Mouse (Mus musculus): ENCODE data around the gene Pus10. TPM values are rescaled to one million over a fixed set of nuclear protein-coding genes. Genes with fewer than 3 reads are reported as not detected.

Gene Pus10
- polyA plus RNA-seq, 1 experiment from 2014 or later, result 19.6 TPM

DNA sequence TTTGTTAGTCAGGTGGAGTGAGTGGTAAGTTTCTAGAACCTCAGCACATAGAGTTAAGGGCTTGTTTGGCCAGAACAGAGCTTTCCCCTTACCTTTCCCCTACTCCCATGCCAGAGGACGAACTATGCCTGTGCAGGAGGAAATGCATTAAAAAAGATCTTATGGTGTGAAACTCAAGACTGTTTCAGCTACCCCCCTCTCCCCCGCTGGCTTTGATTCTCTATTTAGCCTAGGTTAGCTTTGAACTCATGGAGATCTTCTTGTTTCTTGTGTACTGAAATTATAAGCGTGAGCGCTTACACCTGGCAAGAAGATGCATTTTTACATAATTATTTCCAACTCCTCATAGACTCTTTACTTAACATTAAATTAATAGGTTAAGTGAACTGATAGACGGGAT, 1.1 kb downstream of the Pus10 start:
- no peak for DNase-seq (ENCODE audit: low spot score)

DNA sequence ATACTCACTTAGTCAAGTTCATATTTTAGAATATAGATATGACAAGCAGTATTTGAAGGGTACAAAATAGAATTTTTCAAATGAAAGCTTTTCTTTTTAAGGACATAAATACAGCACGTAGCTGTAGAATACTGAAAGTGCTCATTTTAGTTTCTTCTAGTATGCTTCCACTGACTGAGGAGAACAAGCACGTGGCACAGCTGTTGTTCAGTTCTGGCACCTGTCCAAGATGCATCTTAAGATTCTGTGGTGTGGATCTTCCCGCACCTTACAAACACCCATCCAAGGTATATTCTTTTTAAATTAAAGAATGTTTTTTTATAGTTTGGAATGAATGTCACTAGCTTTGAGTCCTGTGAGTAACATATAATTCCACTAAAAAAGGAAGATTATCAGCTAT, 1.7 kb downstream of the Pus10 start:
- H3K36me3 ChIP-seq, result peaks cover 4% of the 10 kb centered on the region
- DNase-seq (ENCODE audit: low spot score), result no peak
- H3K27ac ChIP-seq, result no peak overlapping the region
- H3K27me3 ChIP-seq (ENCODE audit: insufficient read depth, poor library complexity, severe bottlenecking), result no peaks in the 10 kb centered on the region
- 66% methylated on average over 3 of the region's 3 CpGs for WGBS
- peak overlapping the region; percentile 94 for H3K4me3 ChIP-seq
- H3K4me1 ChIP-seq, result peaks cover 4% of the 10 kb centered on the region; the same call in 1 of the 2 replicates
- H3K9me3 ChIP-seq, result no peaks in the 10 kb centered on the region

More for the DNA sequence above, 1.1 kb downstream of the Pus10 start:
- H3K9me3 ChIP-seq, result no peaks in the 10 kb centered on the region
- 8% methylated on average over 5 of the region's 5 CpGs for WGBS
- H3K36me3 ChIP-seq, result peaks cover 4% of the 10 kb centered on the region
- H3K27ac ChIP-seq, result peak overlapping the region; percentile 96
- H3K4me3 ChIP-seq, result peak overlapping the region; percentile 94
- no peaks in the 10 kb centered on the region for H3K27me3 ChIP-seq (ENCODE audit: insufficient read depth, poor library complexity, severe bottlenecking)
- peaks cover 4% of the 10 kb centered on the region; the same call in 1 of the 2 replicates for H3K4me1 ChIP-seq

DNA sequence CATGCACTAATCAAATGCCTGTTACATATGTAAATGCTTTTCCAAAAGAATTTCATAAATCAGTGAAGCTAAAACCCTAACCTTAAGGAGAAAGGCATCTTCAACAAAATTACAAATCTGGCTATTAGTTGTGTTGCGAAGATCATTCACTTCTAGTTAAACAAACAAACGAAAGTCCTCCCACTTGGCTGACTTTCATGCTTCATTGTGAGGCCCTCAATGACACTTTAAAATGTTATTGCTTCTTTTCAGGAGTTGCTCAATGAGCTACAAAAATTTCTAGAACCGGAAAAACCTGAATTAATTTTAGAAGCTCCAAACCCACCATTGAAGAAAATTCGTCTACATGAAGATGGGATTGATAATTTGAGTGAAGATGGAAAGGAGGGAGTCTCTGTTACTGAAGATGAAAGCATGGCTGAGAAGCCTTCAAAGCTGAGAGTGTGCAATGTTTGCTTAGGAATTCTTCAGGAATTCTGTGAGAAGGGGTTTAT, 6.8 kb downstream of the Pus10 start:
- no peaks in the 10 kb centered on the region for H3K4me1 ChIP-seq
- WGBS, result 88% methylated on average over 4 of the region's 4 CpGs
- peaks cover 49% of the 10 kb centered on the region for H3K36me3 ChIP-seq
- DNase-seq (ENCODE audit: low spot score), result no peak
- H3K27me3 ChIP-seq (ENCODE audit: insufficient read depth, poor library complexity, severe bottlenecking), result no peaks in the 10 kb centered on the region
- H3K27ac ChIP-seq, result no peak overlapping the region
- H3K9me3 ChIP-seq, result no peaks in the 10 kb centered on the region
- H3K4me3 ChIP-seq, result no peak overlapping the region

DNA sequence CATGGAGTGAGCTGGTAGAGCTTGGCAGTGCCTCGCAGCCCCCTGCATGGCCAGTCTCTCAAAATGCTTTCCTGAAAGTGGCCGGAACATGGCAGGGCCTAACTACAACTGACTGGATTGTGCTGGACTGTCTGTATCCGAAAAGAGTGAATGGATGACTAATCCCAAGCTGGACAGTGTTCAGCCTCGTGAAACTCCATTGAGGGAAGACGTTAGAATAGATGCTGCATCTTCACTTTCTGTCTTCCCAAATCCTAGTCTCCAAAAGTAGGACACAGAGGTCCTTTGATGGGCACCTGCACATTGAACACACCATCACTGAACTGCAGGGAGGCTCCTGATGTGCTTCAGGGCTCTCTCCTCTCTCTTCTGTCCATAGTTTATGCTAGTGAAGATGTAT, 10.6 kb downstream of the Pus10 start:
- DNase-seq (ENCODE audit: low spot score), result no peak
- H3K4me1 ChIP-seq, result no peaks in the 10 kb centered on the region
- peaks cover 70% of the 10 kb centered on the region for H3K36me3 ChIP-seq
- 88% methylated on average over 5 of the region's 5 CpGs for WGBS
- no peaks in the 10 kb centered on the region for H3K9me3 ChIP-seq
- no peaks in the 10 kb centered on the region for H3K27me3 ChIP-seq (ENCODE audit: insufficient read depth, poor library complexity, severe bottlenecking)
- H3K27ac ChIP-seq, result no peak overlapping the region
- H3K4me3 ChIP-seq, result no peak overlapping the region

DNA sequence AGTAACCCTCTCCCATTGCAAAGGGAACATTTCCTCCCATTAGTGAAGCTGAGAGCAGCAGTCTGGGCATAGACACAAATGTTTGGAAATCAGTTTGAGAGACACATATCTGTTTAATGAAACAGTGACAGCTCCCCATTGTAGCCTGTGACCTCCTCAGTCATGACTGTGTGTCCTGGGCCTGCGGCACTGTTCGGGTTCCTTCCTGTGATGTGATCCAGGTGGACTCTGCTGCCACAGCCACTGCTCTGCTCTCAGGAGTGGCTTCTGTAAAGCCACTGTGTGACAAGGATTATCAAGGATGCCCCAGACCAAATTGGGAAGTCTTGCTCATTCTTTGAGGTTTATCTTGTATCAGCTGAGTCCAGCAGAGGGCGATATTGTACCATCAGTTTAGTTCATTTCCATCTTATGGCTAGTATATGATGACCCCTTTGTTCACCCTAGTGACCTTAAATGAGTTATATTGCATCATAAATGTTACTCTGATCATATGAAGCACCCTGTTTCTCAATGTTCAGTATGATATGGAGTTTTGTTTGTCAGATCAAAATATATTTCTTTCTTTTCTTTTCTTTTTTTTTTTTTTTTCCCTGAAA, 13.7 kb downstream of the Pus10 start:
- 44% methylated on average over 3 of the region's 3 CpGs for WGBS
- Histone ChIP-seq H3K27ac (no peak overlapping the region), H3K36me3 (peaks cover 69% of the 10 kb centered on the region), H3K27me3 (ENCODE audit: insufficient read depth, poor library complexity, severe bottlenecking) (no peaks in the 10 kb centered on the region), H3K4me1 (no peaks in the 10 kb centered on the region), H3K4me3 (no peak overlapping the region), H3K9me3 (no peaks in the 10 kb centered on the region)
- DNase-seq (ENCODE audit: low spot score), result no peak

DNA sequence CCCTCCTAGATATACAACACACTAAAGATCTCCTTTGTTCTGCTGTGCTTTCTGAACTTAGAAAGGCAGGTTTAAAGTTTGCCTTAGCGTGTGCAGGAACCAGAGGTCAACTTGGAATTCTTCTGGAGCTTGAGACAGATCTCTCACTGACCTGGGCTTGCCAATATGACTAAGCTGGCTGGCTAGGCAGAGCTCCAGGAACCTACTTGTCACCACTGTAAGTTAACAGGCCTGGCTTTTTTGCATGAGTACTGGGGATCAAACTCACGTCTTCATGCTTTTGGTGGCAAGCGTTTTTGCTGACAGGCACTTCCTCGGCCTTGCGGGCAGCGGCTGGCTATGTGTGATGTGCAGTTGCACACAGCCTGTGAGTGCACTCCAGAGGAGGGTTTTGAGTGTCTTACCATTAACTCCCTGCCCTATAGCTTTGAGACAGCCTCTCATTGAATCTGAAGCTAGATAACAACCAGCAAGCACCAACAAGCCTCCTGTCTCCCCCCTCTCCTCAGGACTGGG, 15.0 kb downstream of the Pus10 start:
- Histone ChIP-seq H3K4me3 (no peak overlapping the region), H3K27ac (no peak overlapping the region), H3K27me3 (ENCODE audit: insufficient read depth, poor library complexity, severe bottlenecking) (no peaks in the 10 kb centered on the region), H3K9me3 (no peaks in the 10 kb centered on the region), H3K4me1 (no peaks in the 10 kb centered on the region), H3K36me3 (peaks cover 63% of the 10 kb centered on the region)
- DNase-seq (ENCODE audit: low spot score), result no peak
- 86% methylated on average over 6 of the region's 6 CpGs for WGBS

DNA sequence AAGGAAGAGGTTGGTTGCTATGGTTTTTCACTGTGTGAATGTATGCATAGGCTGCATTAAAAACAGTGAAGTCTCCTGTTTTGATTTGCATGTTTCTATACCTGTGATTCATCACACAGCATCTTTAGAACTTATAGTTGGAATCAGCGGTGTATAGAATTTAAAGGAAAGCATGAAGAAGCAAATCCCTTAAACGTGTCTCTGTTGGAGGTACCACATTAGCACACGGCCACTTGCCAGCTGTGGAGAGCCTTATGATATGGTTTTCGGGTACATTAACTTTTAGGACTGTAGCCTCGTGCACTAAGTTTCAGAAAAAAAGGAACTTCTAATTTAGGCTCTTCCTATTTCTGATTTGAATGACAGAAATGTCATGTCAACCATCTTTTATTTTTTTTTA, 17.1 kb downstream of the Pus10 start:
- no peak overlapping the region for H3K27ac ChIP-seq
- H3K36me3 ChIP-seq, result peaks cover 49% of the 10 kb centered on the region
- H3K4me3 ChIP-seq, result no peak overlapping the region
- no peaks in the 10 kb centered on the region for H3K4me1 ChIP-seq
- H3K9me3 ChIP-seq, result no peaks in the 10 kb centered on the region
- H3K27me3 ChIP-seq (ENCODE audit: insufficient read depth, poor library complexity, severe bottlenecking), result no peaks in the 10 kb centered on the region
- DNase-seq (ENCODE audit: low spot score), result no peak
- WGBS, result 92% methylated on average over 5 of the region's 5 CpGs

DNA sequence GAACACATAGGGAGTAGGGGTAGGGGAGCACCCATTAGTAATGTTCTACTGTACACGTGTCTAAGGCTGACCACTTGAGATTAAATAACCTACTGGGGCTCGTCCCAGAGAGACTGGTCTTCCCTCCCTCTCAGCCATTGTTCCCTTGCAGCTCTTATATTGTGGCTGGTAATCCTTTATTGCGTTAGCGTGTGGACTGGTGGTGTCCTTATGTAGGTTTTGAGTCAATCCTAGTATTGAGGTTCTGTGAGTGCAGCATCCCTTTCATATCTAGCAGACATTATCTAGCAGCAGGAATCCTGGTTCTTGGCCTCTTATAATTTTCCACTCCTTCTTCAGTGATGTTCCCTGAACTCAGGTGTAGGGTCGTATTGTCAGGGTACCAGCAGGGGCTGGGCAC, 21.2 kb downstream of the Pus10 start:
- Histone ChIP-seq H3K27me3 (ENCODE audit: insufficient read depth, poor library complexity, severe bottlenecking) (no peaks in the 10 kb centered on the region), H3K36me3 (peaks cover 24% of the 10 kb centered on the region), H3K27ac (no peak overlapping the region), H3K4me1 (no peaks in the 10 kb centered on the region), H3K9me3 (no peaks in the 10 kb centered on the region), H3K4me3 (no peak overlapping the region)
- DNase-seq (ENCODE audit: low spot score), result no peak
- WGBS, result 92% methylated on average over 5 of the region's 5 CpGs

DNA sequence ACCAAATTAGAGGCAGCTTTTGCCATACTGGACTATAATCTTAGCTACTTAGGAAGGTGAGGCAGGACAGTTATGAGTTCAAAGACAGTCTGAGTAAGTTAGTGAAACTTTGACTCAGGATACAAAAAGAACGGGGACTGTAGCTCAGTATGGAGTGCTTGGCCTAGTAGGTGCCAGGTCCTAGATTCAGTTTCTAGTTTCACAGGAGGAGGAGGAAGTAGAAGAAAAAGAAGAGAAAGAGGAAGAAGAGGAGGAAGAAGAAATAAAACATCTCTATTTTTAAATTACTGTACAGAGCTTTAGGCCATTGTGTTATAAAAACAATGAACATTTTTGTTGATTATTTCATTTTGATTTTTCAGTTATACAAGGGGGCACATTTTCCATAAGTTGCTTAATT, 22.6 kb downstream of the Pus10 start:
- WGBS, result 92% methylated on average over 1 of the region's 1 CpGs
- Histone ChIP-seq H3K27ac (no peak overlapping the region), H3K4me3 (no peak overlapping the region), H3K36me3 (peaks cover 18% of the 10 kb centered on the region; the same call in 1 of the 2 replicates), H3K9me3 (no peaks in the 10 kb centered on the region), H3K4me1 (no peaks in the 10 kb centered on the region), H3K27me3 (ENCODE audit: insufficient read depth, poor library complexity, severe bottlenecking) (no peaks in the 10 kb centered on the region)
- no peak for DNase-seq (ENCODE audit: low spot score)

DNA sequence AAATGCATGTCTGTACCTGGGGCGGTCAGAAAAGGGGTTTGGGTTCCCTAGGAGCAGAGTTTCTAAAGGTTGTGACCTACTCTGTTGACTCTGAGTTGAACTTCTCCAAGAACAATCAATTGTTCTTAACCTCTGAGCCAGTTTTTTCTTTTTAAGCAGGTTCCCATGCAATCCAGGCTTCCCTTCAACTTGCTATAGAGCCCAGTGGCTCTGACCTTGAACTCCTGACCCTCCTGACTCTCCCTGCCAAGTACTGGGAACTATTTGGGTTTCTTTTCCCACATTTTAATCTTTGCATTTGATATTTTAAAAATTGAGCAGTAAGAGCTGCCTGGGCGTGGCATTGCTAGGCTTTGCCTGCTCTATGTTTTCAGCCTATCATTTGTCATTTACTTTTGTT, 27.8 kb downstream of the Pus10 start:
- WGBS, result 90% methylated on average over 2 of the region's 2 CpGs
- H3K4me3 ChIP-seq, result no peak overlapping the region
- no peaks in the 10 kb centered on the region for H3K4me1 ChIP-seq

DNA sequence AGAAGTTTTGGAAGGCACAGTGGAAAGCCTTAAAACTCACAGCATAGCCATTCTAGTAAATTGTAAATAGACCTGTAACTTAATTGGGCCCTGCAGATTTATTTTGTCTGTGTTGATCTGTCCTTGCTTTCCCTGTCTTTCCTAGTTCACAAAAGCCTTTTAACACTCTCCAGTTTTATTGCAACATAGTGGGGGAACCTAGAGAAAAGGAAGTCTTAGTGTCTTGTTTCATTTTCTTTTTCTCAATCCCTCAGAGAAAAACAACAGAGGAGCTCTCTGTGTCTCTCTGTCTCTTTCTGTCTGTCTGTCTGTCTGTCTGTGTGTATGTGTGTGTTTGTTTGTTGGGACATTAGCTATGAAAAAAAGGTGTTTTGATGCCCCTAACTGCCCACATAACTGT, 30.4 kb downstream of the Pus10 start:
- H3K27ac ChIP-seq, result no peak overlapping the region
- no peaks in the 10 kb centered on the region for H3K9me3 ChIP-seq
- peaks cover 11% of the 10 kb centered on the region; the same call in 1 of the 2 replicates for H3K36me3 ChIP-seq
- DNase-seq (ENCODE audit: low spot score), result no peak
- H3K4me1 ChIP-seq, result no peaks in the 10 kb centered on the region
- no peaks in the 10 kb centered on the region for H3K27me3 ChIP-seq (ENCODE audit: insufficient read depth, poor library complexity, severe bottlenecking)
- no peak overlapping the region for H3K4me3 ChIP-seq

More for the DNA sequence above, 27.8 kb downstream of the Pus10 start:
- H3K27ac ChIP-seq, result no peak overlapping the region
- H3K27me3 ChIP-seq (ENCODE audit: insufficient read depth, poor library complexity, severe bottlenecking), result no peaks in the 10 kb centered on the region
- 0 out of 2 replicates have a peak, but pooled peaks cover 10% of the 10 kb centered on the region for H3K36me3 ChIP-seq
- H3K9me3 ChIP-seq, result no peaks in the 10 kb centered on the region
- no peak for DNase-seq (ENCODE audit: low spot score)

DNA sequence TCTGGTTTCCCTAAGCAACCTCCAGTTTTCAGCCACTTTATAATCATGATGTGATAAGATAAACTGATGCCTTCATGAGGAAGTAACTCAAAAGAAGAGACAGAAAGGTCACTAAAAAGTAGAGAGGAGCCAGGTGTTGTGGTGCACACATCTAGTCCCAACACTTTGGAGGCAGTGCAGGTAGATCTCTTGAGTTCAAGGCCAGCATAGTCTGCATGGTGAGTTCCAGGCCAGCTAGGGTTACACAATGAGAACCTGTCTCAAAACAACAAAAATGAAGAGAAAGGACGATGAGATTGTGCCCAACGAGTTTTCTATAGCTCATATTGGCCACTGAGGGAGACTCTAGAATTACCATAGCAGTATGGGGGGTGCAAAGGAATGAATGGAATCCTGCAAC, 33.1 kb downstream of the Pus10 start:
- WGBS, result 84% methylated on average over 2 of the region's 2 CpGs
- no peak overlapping the region for H3K4me3 ChIP-seq
- H3K27ac ChIP-seq, result no peak overlapping the region
- H3K4me1 ChIP-seq, result no peaks in the 10 kb centered on the region
- H3K9me3 ChIP-seq, result no peaks in the 10 kb centered on the region
- H3K36me3 ChIP-seq, result peaks cover 22% of the 10 kb centered on the region
- H3K27me3 ChIP-seq (ENCODE audit: insufficient read depth, poor library complexity, severe bottlenecking), result no peaks in the 10 kb centered on the region
- no peak for DNase-seq (ENCODE audit: low spot score)

DNA sequence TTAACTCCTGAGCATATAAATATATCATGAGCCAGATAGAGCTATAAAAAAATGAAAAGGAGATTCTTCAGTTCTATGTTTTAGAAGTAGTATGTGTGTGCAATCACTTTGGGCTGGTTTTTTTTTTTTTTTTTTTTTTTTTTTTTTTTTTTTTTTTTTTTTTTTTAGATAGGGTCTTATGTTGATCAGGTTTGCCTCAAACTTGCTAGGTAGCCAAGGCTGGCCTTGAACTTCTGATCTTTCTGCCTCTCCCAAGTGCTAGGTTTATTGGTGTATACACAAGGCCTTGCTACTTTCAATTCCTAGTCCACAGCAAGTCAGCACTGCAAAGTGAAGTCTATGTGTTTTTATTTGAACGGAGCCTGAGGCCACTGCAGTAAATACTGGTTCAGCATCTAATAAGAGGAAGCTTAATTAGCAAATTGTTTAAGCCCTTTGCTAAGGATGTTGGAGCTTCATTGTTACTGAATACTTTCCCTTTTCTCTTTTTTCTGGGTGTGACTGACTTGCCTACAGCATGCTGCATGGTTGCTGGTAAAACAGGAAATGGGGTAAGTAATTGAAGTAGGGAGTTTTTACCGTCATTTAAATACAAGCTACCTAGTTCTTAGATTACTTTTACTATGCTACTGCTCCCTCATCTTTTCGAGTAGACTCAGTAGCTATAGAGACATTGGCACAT, 34.1 kb downstream of the Pus10 start:
- DNase-seq (ENCODE audit: low spot score), result no peak
- H3K27ac ChIP-seq, result no peak overlapping the region
- H3K4me3 ChIP-seq, result no peak overlapping the region
- H3K27me3 ChIP-seq (ENCODE audit: insufficient read depth, poor library complexity, severe bottlenecking), result no peaks in the 10 kb centered on the region
- no peaks in the 10 kb centered on the region for H3K9me3 ChIP-seq
- H3K36me3 ChIP-seq, result peaks cover 27% of the 10 kb centered on the region
- 80% methylated on average over 3 of the region's 3 CpGs for WGBS
- no peaks in the 10 kb centered on the region for H3K4me1 ChIP-seq
